Comparison of ENCODE assay signal across 8 mouse cellular contexts in the genomic region with DNA sequence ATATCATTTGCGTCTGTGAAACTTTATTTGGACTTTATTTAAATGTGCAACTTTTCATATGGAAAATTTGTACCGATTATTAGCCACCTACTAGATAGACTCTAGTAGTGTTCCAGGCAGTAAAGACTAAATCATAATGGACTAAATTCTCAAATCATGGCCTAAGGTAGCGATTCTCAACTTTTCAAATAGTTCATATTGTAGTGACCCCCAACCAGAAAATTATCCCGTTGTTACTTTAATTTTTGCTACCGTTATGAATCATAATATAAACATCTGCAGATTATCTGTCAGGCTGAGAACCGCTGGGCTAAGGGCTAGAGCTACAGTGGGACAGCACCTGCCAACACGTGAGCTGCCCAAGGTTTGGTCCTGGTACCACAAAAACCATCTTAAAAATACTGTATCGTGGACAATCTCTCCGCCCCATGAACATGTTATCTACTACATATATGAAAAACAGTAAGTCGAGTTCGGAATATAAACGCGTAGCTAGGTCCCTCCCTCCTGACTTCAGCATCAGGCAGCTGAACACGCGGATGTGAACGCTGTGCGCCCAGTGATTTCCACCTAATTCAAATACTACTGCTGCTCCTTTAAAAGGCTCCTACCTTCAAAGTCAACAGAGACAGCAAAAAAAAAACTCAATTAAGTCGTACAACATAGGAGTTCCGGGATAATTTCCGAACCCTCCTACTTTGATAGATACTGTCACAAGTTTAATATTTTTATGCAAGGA. TPM values are rescaled to one million over a fixed set of nuclear protein-coding genes. Genes with fewer than 3 reads are reported as not detected.
DNase-seq lines count a peak whose midpoint lies in the region; ATAC-seq and TF ChIP-seq lines count a peak whose summit lies in the region.

No protein-coding gene starts in this region.

- no peak for TF ChIP-seq POLR2A in cerebellum, adult 2 months (IDR thresholded peaks at IDR 0.05; ENCODE audit: borderline replicate concordance, insufficient read depth, low read length)

- H3K4me1 ChIP-seq in cerebellum, adult 2 months (ENCODE audit: control insufficient read depth, insufficient read depth, low read length), result no peaks in the 10 kb centered on the region
- peaks cover 18% of the 10 kb centered on the region for H3K4me1 ChIP-seq in embryonic facial prominence, embryonic 10.5 days
- H3K4me1 ChIP-seq in intestine, embryonic 14.5 days (replicated peaks; ENCODE audit: control insufficient read depth, insufficient read depth, low read length), result peaks cover 5% of the 10 kb centered on the region

- H3K9ac ChIP-seq in intestine, embryonic 14.5 days (ENCODE audit: low read length), result peak overlapping the region; percentile 84

- H3K36me3 ChIP-seq in embryonic facial prominence, embryonic 10.5 days (replicated peaks), result peaks cover 35% of the 10 kb centered on the region
- peaks cover 24% of the 10 kb centered on the region for H3K36me3 ChIP-seq in intestine, embryonic 14.5 days (ENCODE audit: control insufficient read depth, insufficient read depth, low read length)

- H3K27ac ChIP-seq in cerebellum, adult 2 months (ENCODE audit: insufficient read depth, low read length), result no peak overlapping the region
- H3K27ac ChIP-seq in embryonic facial prominence, embryonic 10.5 days (replicated peaks), result peak overlapping the region; percentile 88; the same call in 1 of the 2 replicates
- peak overlapping the region; percentile 77; the same call in 1 of the 2 replicates for H3K27ac ChIP-seq in intestine, embryonic 14.5 days (ENCODE audit: low read depth)

- H3K9me3 ChIP-seq in embryonic facial prominence, embryonic 10.5 days, result no peaks in the 10 kb centered on the region
- no peaks in the 10 kb centered on the region for H3K9me3 ChIP-seq in intestine, embryonic 14.5 days (ENCODE audit: control insufficient read depth, low read length)

- H3K4me2 ChIP-seq in intestine, embryonic 14.5 days (ENCODE audit: low read length), result peak overlapping the region; percentile 94

- WGBS in cerebellum, adult 2 months, result 14% methylated on average over 20 of the region's 20 CpGs
- 12% methylated on average over 20 of the region's 20 CpGs for WGBS in embryonic facial prominence, embryonic 10.5 days
- WGBS in intestine, embryonic 14.5 days, result 10% methylated on average over 20 of the region's 20 CpGs

- H3K4me3 ChIP-seq in cerebellum, adult 2 months (replicated peaks; ENCODE audit: insufficient read depth, low read depth, low read length), result peak overlapping the region; percentile 83
- peak overlapping the region; percentile 86 for H3K4me3 ChIP-seq in embryonic facial prominence, embryonic 10.5 days
- peak overlapping the region; percentile 89 for H3K4me3 ChIP-seq in intestine, embryonic 14.5 days (ENCODE audit: low read depth, low read length)

- H3K27me3 ChIP-seq in cerebellum, adult 2 months (ENCODE audit: control insufficient read depth, insufficient read depth, low read length), result no peaks in the 10 kb centered on the region
- H3K27me3 ChIP-seq in embryonic facial prominence, embryonic 10.5 days (replicated peaks; ENCODE audit: low read depth, poor library complexity, severe bottlenecking), result no peaks in the 10 kb centered on the region
- H3K27me3 ChIP-seq in intestine, embryonic 14.5 days (replicated peaks; ENCODE audit: control insufficient read depth, insufficient read depth, low read length), result no peaks in the 10 kb centered on the region

- TF ChIP-seq CTCF in cerebellum, adult 2 months (IDR thresholded peaks at IDR 0.05; ENCODE audit: borderline replicate concordance, insufficient read depth, low read depth, low read length), result no peak

- no peak for DNase-seq in cerebellum, adult 2 months
- DNase-seq in cerebellum, adult 11-12 months, result no peak
- DNase-seq in B cell, adult 2 months, result peak; percentile 25 to 26
- DNase-seq in embryonic facial prominence, embryonic 10.5 days (ENCODE audit: low spot score), result no peak
- DNase-seq in intestine, embryonic 14.5 days (ENCODE audit: low spot score), result no peak
- DNase-seq in naive thymus-derived CD4-positive, alpha-beta T cell, adult 2 months (ENCODE audit: low read depth), result peak; percentile 62
- no peak for DNase-seq in ovary, postnatal 14 days (ENCODE audit: low spot score)
- no peak for DNase-seq in frontal cortex, postnatal 36 days (ENCODE audit: low spot score in 2 of 2)

- ATAC-seq in intestine, embryonic 14.5 days (replicated peaks; ENCODE audit: low FRiP score, low TSS enrichment, low read depth), result no peak

RNA-seq across cellular contexts. Expression of a gene that starts 0.9 kb away (rescaled TPM):
- 18.2 and 19.9 TPM in 2 replicates for polyA plus RNA-seq in cerebellum, adult 2 months (2012; rRNA removed)
- polyA plus RNA-seq in embryonic facial prominence, embryonic 10.5 days (2016; fragmentation: Nextera tagmentation; extraction: Ambion mirVana), result 35.1 and 36.7 TPM in 2 replicates
- polyA plus RNA-seq in intestine, embryonic 14.5 days (2014; fragmentation: Nextera tagmentation; extraction: Ambion mirVana), result 36.7 and 37.1 TPM in 2 replicates

RNA-seq across cellular contexts. Expression of a gene that starts 23.0 kb away (rescaled TPM):
- polyA plus RNA-seq in cerebellum, adult 2 months (2012; rRNA removed), result 124 and 125 TPM in 2 replicates
- polyA plus RNA-seq in embryonic facial prominence, embryonic 10.5 days (2016; fragmentation: Nextera tagmentation; extraction: Ambion mirVana), result 34.3 and 35.5 TPM in 2 replicates
- 34.9 and 37.2 TPM in 2 replicates for polyA plus RNA-seq in intestine, embryonic 14.5 days (2014; fragmentation: Nextera tagmentation; extraction: Ambion mirVana)

RNA-seq across cellular contexts. Expression of a gene that starts 49.8 kb away (rescaled TPM):
- polyA plus RNA-seq in cerebellum, adult 2 months (2012; rRNA removed), result 66.8 and 66.9 TPM in 2 replicates
- 110 and 120 TPM in 2 replicates for polyA plus RNA-seq in embryonic facial prominence, embryonic 10.5 days (2016; fragmentation: Nextera tagmentation; extraction: Ambion mirVana)
- 123 and 129 TPM in 2 replicates for polyA plus RNA-seq in intestine, embryonic 14.5 days (2014; fragmentation: Nextera tagmentation; extraction: Ambion mirVana)

Comparison
In these comparisons a context has a peak if more than half of its experiments do, and no peak if none do; other contexts are left out.
1. DNase-seq: peak in B cell, adult 2 months (2 of 2) and naive thymus-derived CD4-positive, alpha-beta T cell, adult 2 months (single experiment); none in cerebellum, adult 2 months (0 of 2), cerebellum, adult 11-12 months (single experiment), embryonic facial prominence, embryonic 10.5 days (single experiment), intestine, embryonic 14.5 days (single experiment), ovary, postnatal 14 days (single experiment) and frontal cortex, postnatal 36 days (0 of 2).
2. Peak in every context shown above with its lines, with median percentiles within 50 percentile points of each other: H3K4me3 ChIP-seq.